Mouse (Mus musculus): ENCODE measurements around the gene Fnbp1. TPM values are rescaled to one million over a fixed set of nuclear protein-coding genes. Genes with fewer than 3 reads are reported as not detected.

The Fnbp1 gene
- total RNA-seq, 1 experiment from 2014 or later: 67.2 TPM

GRCm38 (mm10) chr2:31156846-31157245 lies 15.0 kb upstream of the Fnbp1 start:
- no peak for ATAC-seq (replicated peaks; ENCODE audit: insufficient number of reproducible peaks, low FRiP score, low TSS enrichment, poor library complexity, severe bottlenecking)

GRCm38 (mm10) chr2:31151892-31152812 lies 10.3 kb upstream of the Fnbp1 start, which contains the start of gene Gpr107:
Gene Gpr107, plus strand, starts transcription at chr2:31152316.
- ATAC-seq (replicated peaks; ENCODE audit: insufficient number of reproducible peaks, low FRiP score, low TSS enrichment, poor library complexity, severe bottlenecking): peak; percentile 97

GRCm38 (mm10) chr2:31150762-31151161 lies 9.0 kb upstream of the Fnbp1 start:
- no peak for ATAC-seq (replicated peaks; ENCODE audit: insufficient number of reproducible peaks, low FRiP score, low TSS enrichment, poor library complexity, severe bottlenecking)

GRCm38 (mm10) chr2:31147054-31147453 lies 5.2 kb upstream of the Fnbp1 start:
- peak; percentile 23; the same call in 1 of the 2 replicates for ATAC-seq (replicated peaks; ENCODE audit: insufficient number of reproducible peaks, low FRiP score, low TSS enrichment, poor library complexity, severe bottlenecking)

GRCm38 (mm10) chr2:31144901-31145300 lies 3.1 kb upstream of the Fnbp1 start:
- no peak for ATAC-seq (replicated peaks; ENCODE audit: insufficient number of reproducible peaks, low FRiP score, low TSS enrichment, poor library complexity, severe bottlenecking)

GRCm38 (mm10) chr2:31143768-31144695 lies 2.2 kb upstream of the Fnbp1 start:
- no peak for ATAC-seq (replicated peaks; ENCODE audit: insufficient number of reproducible peaks, low FRiP score, low TSS enrichment, poor library complexity, severe bottlenecking)

GRCm38 (mm10) chr2:31143326-31143725 lies 1.5 kb upstream of the Fnbp1 start:
- 0 out of 2 replicates have a peak, but pooled peaks have one; percentile 41 for ATAC-seq (replicated peaks; ENCODE audit: insufficient number of reproducible peaks, low FRiP score, low TSS enrichment, poor library complexity, severe bottlenecking)

DNA sequence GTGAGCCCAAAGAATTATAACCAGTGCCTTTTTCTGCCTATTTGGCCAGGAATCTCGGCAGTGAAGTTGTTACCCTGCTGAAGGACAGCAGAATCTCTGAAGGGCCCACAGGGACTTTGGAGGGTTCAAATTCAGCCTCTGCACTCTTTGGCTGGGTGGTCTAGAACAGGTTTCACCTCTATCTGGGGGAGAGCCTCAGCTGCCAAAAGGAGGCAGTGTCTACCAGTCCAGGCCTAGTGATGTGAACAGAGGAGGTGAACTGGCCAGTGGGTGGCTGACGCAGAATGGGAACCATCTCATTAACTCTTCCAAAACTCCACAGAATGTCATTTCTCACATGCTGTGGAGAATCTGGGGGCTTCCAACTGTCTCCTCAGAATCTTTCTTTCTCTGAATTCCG lies 697 bp upstream of the Fnbp1 start:
- no peak for ATAC-seq (replicated peaks; ENCODE audit: insufficient number of reproducible peaks, low FRiP score, low TSS enrichment, poor library complexity, severe bottlenecking)

- ATAC-seq (replicated peaks; ENCODE audit: insufficient number of reproducible peaks, low FRiP score, low TSS enrichment, poor library complexity, severe bottlenecking): no peak
These were observed 538 bp downstream of the Fnbp1 start for GRCm38 (mm10) chr2:31141074-31141866.

DNA sequence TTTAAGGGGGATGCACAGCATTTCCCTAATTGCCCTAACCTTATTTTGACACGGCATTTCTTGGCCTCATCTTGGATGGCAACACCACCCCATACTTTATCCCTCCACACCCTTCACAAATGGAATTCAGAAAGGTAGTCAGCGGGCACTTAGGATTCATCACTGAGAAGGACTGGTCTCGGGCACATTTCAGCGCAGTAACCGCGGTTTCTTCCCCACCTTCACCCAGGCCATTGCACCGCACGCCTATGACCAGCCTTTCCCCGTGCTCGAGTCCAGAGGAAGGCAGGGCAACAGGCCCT lies 1.1 kb downstream of the Fnbp1 start:
- 0 out of 2 replicates have a peak, but pooled peaks have one; percentile 7 for ATAC-seq (replicated peaks; ENCODE audit: insufficient number of reproducible peaks, low FRiP score, low TSS enrichment, poor library complexity, severe bottlenecking)

GRCm38 (mm10) chr2:31139991-31140771 lies 1.6 kb downstream of the Fnbp1 start:
- ATAC-seq (replicated peaks; ENCODE audit: insufficient number of reproducible peaks, low FRiP score, low TSS enrichment, poor library complexity, severe bottlenecking): no peak

GRCm38 (mm10) chr2:31139174-31139632 lies 2.6 kb downstream of the Fnbp1 start:
- no peak for ATAC-seq (replicated peaks; ENCODE audit: insufficient number of reproducible peaks, low FRiP score, low TSS enrichment, poor library complexity, severe bottlenecking)

- ATAC-seq (replicated peaks; ENCODE audit: insufficient number of reproducible peaks, low FRiP score, low TSS enrichment, poor library complexity, severe bottlenecking): no peak
These were observed 4.7 kb downstream of the Fnbp1 start for GRCm38 (mm10) chr2:31137018-31137590.

DNA sequence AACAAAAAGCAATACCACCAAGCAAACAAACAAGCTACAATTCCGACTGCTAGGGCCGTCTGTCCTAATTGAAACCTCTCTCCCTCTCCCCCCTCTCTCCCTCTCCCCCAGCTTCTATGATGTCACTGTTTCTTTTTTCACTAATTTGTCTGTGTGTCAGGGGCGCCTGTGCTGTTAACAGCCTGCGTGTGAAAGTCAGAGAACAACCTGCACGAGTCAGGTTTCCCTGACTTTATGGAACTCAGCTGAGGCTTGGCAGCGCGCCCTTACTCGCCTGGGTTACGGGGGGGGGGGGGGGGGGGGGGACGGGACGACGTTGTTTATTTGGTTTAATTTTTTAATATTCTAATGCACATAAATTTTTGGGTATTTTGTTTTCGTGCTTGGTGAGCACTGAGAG lies 5.5 kb downstream of the Fnbp1 start:
- ATAC-seq (replicated peaks; ENCODE audit: insufficient number of reproducible peaks, low FRiP score, low TSS enrichment, poor library complexity, severe bottlenecking): no peak

DNA sequence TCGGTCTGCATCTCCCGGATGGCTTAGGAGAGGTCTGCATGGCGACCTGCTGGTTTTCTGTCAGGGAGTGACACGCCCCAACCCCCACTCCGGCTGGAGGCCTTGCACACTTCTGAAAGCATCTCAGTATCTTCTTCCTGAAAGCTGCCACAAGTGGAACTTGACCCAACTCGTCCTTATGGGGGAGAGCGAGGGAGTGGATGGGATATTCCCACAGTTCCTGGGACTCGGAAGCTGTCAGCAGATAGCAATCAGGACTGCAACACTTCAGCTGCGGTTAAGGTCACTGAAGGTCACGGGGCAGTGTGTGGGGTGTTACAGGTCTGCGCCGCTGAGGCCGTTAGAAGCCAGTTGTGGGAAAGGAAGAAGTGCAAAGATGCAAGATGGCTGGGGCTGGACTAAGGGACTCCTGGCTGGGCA lies 6.3 kb downstream of the Fnbp1 start:
- peak; percentile 29; the same call in 1 of the 2 replicates for ATAC-seq (replicated peaks; ENCODE audit: insufficient number of reproducible peaks, low FRiP score, low TSS enrichment, poor library complexity, severe bottlenecking)

- ATAC-seq (replicated peaks; ENCODE audit: insufficient number of reproducible peaks, low FRiP score, low TSS enrichment, poor library complexity, severe bottlenecking): no peak
These were observed 7.8 kb downstream of the Fnbp1 start for GRCm38 (mm10) chr2:31133981-31134380.

DNA sequence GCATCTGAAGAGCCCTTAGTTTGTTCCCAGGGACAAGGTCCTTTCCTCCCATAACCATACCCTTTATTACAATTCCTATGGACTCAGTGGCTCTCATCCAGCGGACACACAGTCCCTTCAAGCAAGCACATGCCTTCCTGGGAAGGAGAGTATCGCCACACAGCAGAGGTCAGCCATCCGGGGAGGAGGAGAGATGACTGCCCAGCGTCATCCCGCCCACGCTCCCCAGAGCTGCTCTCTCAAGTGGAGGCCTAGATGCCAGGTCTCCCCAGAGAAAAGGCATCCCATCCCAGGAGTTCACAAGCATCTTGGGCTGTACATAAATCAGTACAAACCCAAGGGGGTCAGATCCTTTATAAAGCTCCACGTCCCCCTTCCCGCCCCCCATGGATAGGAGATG lies 9.1 kb downstream of the Fnbp1 start:
- no peak for ATAC-seq (replicated peaks; ENCODE audit: insufficient number of reproducible peaks, low FRiP score, low TSS enrichment, poor library complexity, severe bottlenecking)

Data from monocyte, adult 5-6 weeks (primary cell).